Mouse (Mus musculus) heart, embryonic 11.5 days (tissue): ENCODE data around the gene Hdac7. TPM values are rescaled to one million over a fixed set of nuclear protein-coding genes. Genes with fewer than 3 reads are reported as not detected.

Experiments
- ATAC-seq: fragments of 200-750 bp; cut with Nextera tagmentation; replicated peaks from 2 replicates; pipeline ENCODE4 v1.8.0; 2017; ENCODE audit warnings: moderate library complexity; ENCODE audit not compliant: insufficient number of reproducible peaks, low FRiP score, low TSS enrichment
- H3K27ac ChIP-seq: fragments of 300-500 bp; sonication (generic); 2 replicates; pipeline ENCODE4 v1.5.1; 2014; ENCODE audit warnings: mild to moderate bottlenecking, low read depth, low read length
- H3K27me3 ChIP-seq: fragments of 300-500 bp; sonication (generic); 2 replicates; pipeline ENCODE4 v1.6.1; 2014; ENCODE audit warnings: mild to moderate bottlenecking, low read length, mixed read lengths; ENCODE audit not compliant: control insufficient read depth, insufficient read depth
- H3K36me3 ChIP-seq: fragments of 300-500 bp; sonication (generic); 2 replicates; pipeline ENCODE4 v1.6.1; 2014; ENCODE audit warnings: mild to moderate bottlenecking, low read length, moderate library complexity, mixed read lengths; ENCODE audit not compliant: control insufficient read depth, insufficient read depth
- H3K4me1 ChIP-seq: fragments of 300-500 bp; sonication (generic); 2 replicates; pipeline ENCODE4 v1.6.1; 2014; ENCODE audit warnings: low read length; ENCODE audit not compliant: control insufficient read depth, insufficient read depth
- H3K4me2 ChIP-seq: fragments of 300-500 bp; sonication (generic); 2 replicates; pipeline ENCODE4 v1.6.1; 2014; ENCODE audit warnings: mild to moderate bottlenecking, moderate library complexity
- H3K4me3 ChIP-seq: fragments of 300-500 bp; sonication (generic); 2 replicates; pipeline ENCODE4 v1.5.1; 2014; ENCODE audit warnings: low read depth, low read length
- H3K9ac ChIP-seq: fragments of 300-500 bp; sonication (generic); 2 replicates; pipeline ENCODE4 v1.6.1; 2014; ENCODE audit warnings: mild to moderate bottlenecking, low read depth, low read length, moderate library complexity
- H3K9me3 ChIP-seq: fragments of 300-500 bp; sonication (generic); replicated peaks from 2 replicates; pipeline ENCODE4 v1.6.1; 2016; ENCODE audit warnings: low read length; ENCODE audit not compliant: control insufficient read depth
- WGBS: fragments of 180-500 bp; shearing (Covaris S2); extraction: QIAGEN DNeasy Blood & Tissue Kit; methylation state at CpG from one replicate; pipeline ENCODE4 v1.1.7; 2014; ENCODE audit not compliant: insufficient replicate concordance; 5-methylcytosine and 5-hydroxymethylcytosine counted together
- polyA plus RNA-seq: library from polyadenylated mRNA; unstranded; fragments of >200 nt; fragmentation: Nextera tagmentation; extraction: Ambion mirVana; gene quantifications from 2 replicates; pipeline ENCODE4 v1.2.1, GENCODE M21; 2014

Gene Hdac7
- polyA plus RNA-seq, 1 experiment from 2014 or later: 24.6 TPM

GRCm38 (mm10) chr15:97776514-97776913 is 67.8 kb downstream of the Hdac7 start:
- Histone ChIP-seq H3K36me3 (no peaks in the 10 kb centered on the region), H3K9me3 (no peaks in the 10 kb centered on the region), H3K27ac (no peak overlapping the region), H3K4me1 (peaks cover 33% of the 10 kb centered on the region), H3K4me2 (no peak overlapping the region), H3K9ac (no peak overlapping the region), H3K4me3 (no peak overlapping the region), H3K27me3 (no peaks in the 10 kb centered on the region)
- WGBS: 10% methylated on average over 8 of the region's 8 CpGs
- no peak for ATAC-seq

- peak overlapping the region; percentile 36 for H3K4me2 ChIP-seq
- ATAC-seq: no peak
- peak overlapping the region; percentile 83 for H3K27ac ChIP-seq
- H3K9me3 ChIP-seq: no peaks in the 10 kb centered on the region
- H3K4me3 ChIP-seq: no peak overlapping the region
- H3K9ac ChIP-seq: 0 out of 2 replicates have a peak overlapping the region, but pooled peaks have one; percentile 49
- H3K4me1 ChIP-seq: peaks cover 28% of the 10 kb centered on the region
- H3K27me3 ChIP-seq: 0 out of 2 replicates have a peak, but pooled peaks cover 2% of the 10 kb centered on the region
- H3K36me3 ChIP-seq: no peaks in the 10 kb centered on the region
- 41% methylated on average over 5 of the region's 5 CpGs for WGBS
Observed at GRCm38 (mm10) chr15:97773961-97774370, 70.3 kb downstream of the Hdac7 start.

GRCm38 (mm10) chr15:97773108-97773507 is 71.2 kb downstream of the Hdac7 start:
- Histone ChIP-seq H3K27me3 (0 out of 2 replicates have a peak, but pooled peaks cover 2% of the 10 kb centered on the region), H3K27ac (peak overlapping the region; percentile 83), H3K9me3 (no peaks in the 10 kb centered on the region), H3K4me3 (no peak overlapping the region; the same call in 1 of the 2 replicates), H3K4me2 (peak overlapping the region; percentile 36), H3K9ac (0 out of 2 replicates have a peak overlapping the region, but pooled peaks have one; percentile 30), H3K4me1 (peaks cover 27% of the 10 kb centered on the region), H3K36me3 (no peaks in the 10 kb centered on the region)
- ATAC-seq: peak; percentile 78
- 13% methylated on average over 5 of the region's 5 CpGs for WGBS

DNA sequence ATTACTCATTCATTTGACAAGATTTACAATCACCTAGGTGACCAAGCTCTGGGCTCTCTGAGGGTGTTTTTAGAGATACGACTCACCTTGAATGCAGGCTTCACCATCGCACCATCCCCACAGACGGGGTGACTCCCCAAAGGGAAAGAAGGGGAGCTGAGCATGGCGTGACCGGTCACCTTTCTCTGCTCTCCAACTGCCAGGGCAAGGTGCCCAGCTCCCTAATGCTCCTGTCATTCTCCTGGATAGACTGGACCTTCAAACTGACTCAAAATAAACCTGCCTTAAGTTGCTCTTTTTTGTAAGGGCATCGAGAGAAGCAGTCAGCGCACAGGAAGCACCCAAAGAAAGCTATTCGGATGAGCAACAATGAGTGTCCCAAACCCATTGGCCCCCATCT is 74.0 kb downstream of the Hdac7 start:
- Histone ChIP-seq H3K9me3 (no peaks in the 10 kb centered on the region), H3K27ac (no peak overlapping the region), H3K36me3 (no peaks in the 10 kb centered on the region), H3K9ac (no peak overlapping the region), H3K4me2 (no peak overlapping the region), H3K4me3 (no peak overlapping the region), H3K27me3 (peaks cover 19% of the 10 kb centered on the region), H3K4me1 (peaks cover 45% of the 10 kb centered on the region)
- ATAC-seq: no peak
- 78% methylated on average over 8 of the region's 8 CpGs for WGBS

GRCm38 (mm10) chr15:97768192-97768591 is 76.1 kb downstream of the Hdac7 start:
- peak overlapping the region; percentile 73 for H3K9ac ChIP-seq
- H3K27ac ChIP-seq: peak overlapping the region; percentile 73
- WGBS: 3% methylated on average over 18 of the region's 18 CpGs
- H3K4me1 ChIP-seq: peaks cover 32% of the 10 kb centered on the region
- peaks cover 22% of the 10 kb centered on the region for H3K27me3 ChIP-seq
- peak; percentile 37; the same call in 1 of the 2 replicates for ATAC-seq
- H3K4me3 ChIP-seq: peak overlapping the region; percentile 48
- no peaks in the 10 kb centered on the region for H3K9me3 ChIP-seq
- no peaks in the 10 kb centered on the region for H3K36me3 ChIP-seq
- peak overlapping the region; percentile 84 for H3K4me2 ChIP-seq

- H3K4me1 ChIP-seq: peaks cover 29% of the 10 kb centered on the region
- H3K4me3 ChIP-seq: peak within 1 kb of the TSS; percentile 48
- peak within 1 kb of the TSS; percentile 73 for H3K27ac ChIP-seq
- H3K36me3 ChIP-seq: no peaks in the 10 kb centered on the region
- peaks cover 22% of the 10 kb centered on the region for H3K27me3 ChIP-seq
- ATAC-seq: peak; percentile 85
- no peaks in the 10 kb centered on the region for H3K9me3 ChIP-seq
- H3K4me2 ChIP-seq: peak within 1 kb of the TSS; percentile 84
- H3K9ac ChIP-seq: peak within 1 kb of the TSS; percentile 73
- WGBS: under 1% methylated on average over 43 of the region's 44 CpGs
Observed at GRCm38 (mm10) chr15:97767280-97768186, 76.8 kb downstream of the Hdac7 start, which contains the start of gene Rapgef3. TSS of gene Rapgef3 (minus strand) at chr15:97767972.

DNA sequence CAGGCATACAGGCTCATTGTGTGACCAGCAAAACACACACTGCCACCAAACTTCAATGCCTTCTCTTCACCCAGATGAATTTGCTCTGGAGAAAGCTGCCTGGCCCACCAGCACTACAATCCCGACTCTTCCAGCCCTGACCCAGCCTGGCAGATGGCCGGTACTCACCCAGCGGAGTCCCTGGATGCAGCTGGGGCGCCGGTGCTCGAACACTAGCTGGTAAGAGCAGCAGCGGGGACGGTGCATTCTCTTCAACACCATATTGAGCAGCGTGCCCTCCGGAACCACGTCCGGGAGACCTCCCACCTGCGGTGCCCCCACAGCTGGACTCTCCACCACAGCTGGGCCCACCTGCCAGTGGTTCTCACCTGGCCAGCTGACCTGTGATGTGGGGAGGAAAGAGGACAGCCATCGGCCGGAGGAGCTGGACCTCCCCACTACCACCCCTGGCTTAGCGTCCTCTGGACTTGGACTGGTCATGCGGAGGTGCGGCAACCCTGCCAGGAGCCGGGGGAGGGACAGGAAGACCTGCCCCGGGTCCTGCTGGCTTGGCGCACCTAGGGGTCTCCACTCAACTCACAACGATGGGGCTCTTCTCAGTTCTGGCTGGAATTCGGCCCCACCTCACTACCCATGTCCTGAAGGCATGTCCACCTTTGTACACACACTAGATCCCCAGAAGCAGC is 77.6 kb downstream of the Hdac7 start:
- Histone ChIP-seq H3K4me3 (peak overlapping the region; percentile 48), H3K36me3 (no peaks in the 10 kb centered on the region), H3K4me2 (peak overlapping the region; percentile 84), H3K9me3 (no peaks in the 10 kb centered on the region), H3K27me3 (peaks cover 22% of the 10 kb centered on the region), H3K27ac (peak overlapping the region; percentile 73; the same call in 1 of the 2 replicates), H3K9ac (peak overlapping the region; percentile 73), H3K4me1 (peaks cover 23% of the 10 kb centered on the region)
- ATAC-seq: no peak
- WGBS: 7% methylated on average over 23 of the region's 23 CpGs

DNA sequence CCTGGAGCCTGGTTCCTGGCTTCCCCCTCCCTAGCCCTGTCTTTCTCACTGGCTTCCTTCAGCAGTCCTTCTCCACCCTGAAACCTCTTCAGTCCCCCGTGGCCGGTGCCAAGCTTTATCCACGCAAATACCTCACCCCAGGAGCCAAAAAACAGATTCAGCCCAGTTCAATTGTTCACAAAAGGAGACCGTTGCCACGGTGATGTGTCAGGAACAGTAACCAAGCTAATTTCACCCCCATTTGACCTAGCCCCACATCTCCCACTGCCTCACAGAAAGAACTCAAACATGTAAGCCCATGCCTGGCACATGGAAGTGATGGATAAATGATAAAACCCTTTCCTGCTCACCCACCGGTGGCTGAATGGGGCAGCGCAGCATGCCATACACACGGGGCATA is 78.1 kb downstream of the Hdac7 start:
- H3K27ac ChIP-seq: no peak overlapping the region
- peaks cover 22% of the 10 kb centered on the region for H3K27me3 ChIP-seq
- H3K4me1 ChIP-seq: peaks cover 26% of the 10 kb centered on the region
- 30% methylated on average over 8 of the region's 8 CpGs for WGBS
- no peaks in the 10 kb centered on the region for H3K9me3 ChIP-seq
- H3K4me3 ChIP-seq: peak overlapping the region; percentile 48
- peak overlapping the region; percentile 84 for H3K4me2 ChIP-seq
- no peak for ATAC-seq
- H3K9ac ChIP-seq: peak overlapping the region; percentile 73
- no peaks in the 10 kb centered on the region for H3K36me3 ChIP-seq
